Mouse (Mus musculus) small intestine, adult 2 months (tissue): ENCODE results near the gene Gm20458.
A peak's percentile ranks its signal among the peaks of the same experiment; 100 is the strongest.

ENCODE experiments used
- CTCF ChIP-seq: fragments of 200-500 bp; IDR thresholded peaks from 2 replicates; pipeline ENCODE4 v1.5.1; 2012; ENCODE audit warnings: low read depth, mild to moderate bottlenecking, control low read depth, inconsistent platforms, low read length, moderate library complexity, mixed read lengths; ENCODE audit not compliant: insufficient replicate concordance, insufficient read length; ENCODE audit errors: extremely low read depth
- POLR2A ChIP-seq: fragments of 200-500 bp; IDR thresholded peaks from 2 replicates; pipeline ENCODE4 v1.6.1; 2012; ENCODE audit warnings: low read depth, mild to moderate bottlenecking, control low read depth, inconsistent platforms, low read length, moderate library complexity

DNA sequence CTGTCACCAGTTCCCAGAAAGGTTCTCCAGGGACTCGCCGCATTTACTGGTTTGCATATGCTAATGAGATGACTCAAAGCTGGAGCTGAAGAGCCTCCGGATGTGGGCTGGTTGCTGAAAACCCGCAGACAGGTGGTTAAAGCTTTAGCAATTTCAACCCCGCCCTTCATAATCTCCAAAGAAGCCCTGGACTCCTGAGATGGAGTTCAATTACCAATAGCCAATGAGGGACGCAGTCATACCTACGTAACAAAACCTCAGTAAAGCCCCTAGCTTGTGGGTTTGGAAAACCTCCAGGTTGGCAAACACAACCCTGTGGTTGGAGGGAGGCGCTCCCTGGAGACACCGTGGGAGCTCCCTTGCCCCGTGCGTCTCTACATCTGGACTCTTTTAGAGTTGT, 61.1 kb downstream of the Gm20458 start:
- TF ChIP-seq POLR2A (peak; percentile 20; the same call in 1 of the 2 replicates), CTCF (no peak)
